Mouse (Mus musculus) heart, embryonic 13.5 days (tissue): ENCODE results near the gene Cdh4. TPM values are rescaled to one million over a fixed set of nuclear protein-coding genes. Genes with fewer than 3 reads are reported as not detected.

Source experiments
- ATAC-seq: fragments of 200-750 bp; cut with Nextera tagmentation; 2 replicates; pipeline ENCODE4 v1.8.0; 2017; ENCODE audit warnings: moderate TSS enrichment; ENCODE audit not compliant: insufficient number of reproducible peaks, low FRiP score, low TSS enrichment; ENCODE audit errors: extremely low read depth
- H3K27ac ChIP-seq: fragments of 300-500 bp; sonication (generic); replicated peaks from 2 replicates; pipeline ENCODE4 v1.5.1; 2015; ENCODE audit warnings: moderate library complexity, mild to moderate bottlenecking, inconsistent platforms
- H3K27me3 ChIP-seq: fragments of 300-500 bp; sonication (generic); replicated peaks from 2 replicates; pipeline ENCODE4 v1.6.1; 2015; ENCODE audit warnings: mild to moderate bottlenecking, inconsistent platforms
- H3K36me3 ChIP-seq: fragments of 300-500 bp; sonication (generic); 2 replicates; pipeline ENCODE4 v1.6.1; 2015; ENCODE audit warnings: mild to moderate bottlenecking, inconsistent platforms
- H3K4me1 ChIP-seq: fragments of 300-500 bp; sonication (generic); 2 replicates; pipeline ENCODE4 v1.6.1; 2015; ENCODE audit warnings: inconsistent platforms
- H3K4me2 ChIP-seq: fragments of 300-500 bp; sonication (generic); 2 replicates; pipeline ENCODE4 v1.6.1; 2015; ENCODE audit warnings: inconsistent platforms, mild to moderate bottlenecking, moderate library complexity
- H3K4me3 ChIP-seq: fragments of 300-500 bp; sonication (generic); 2 replicates; pipeline ENCODE4 v1.5.1; 2015; ENCODE audit warnings: moderate library complexity, mild to moderate bottlenecking, inconsistent platforms
- H3K9ac ChIP-seq: fragments of 300-500 bp; sonication (generic); 2 replicates; pipeline ENCODE4 v1.6.1; 2015; ENCODE audit warnings: inconsistent platforms, mild to moderate bottlenecking, moderate library complexity
- H3K9me3 ChIP-seq: fragments of 300-500 bp; sonication (generic); 2 replicates; pipeline ENCODE4 v1.6.1; 2016; ENCODE audit warnings: inconsistent platforms
- WGBS: fragments of 180-500 bp; shearing (Covaris S2); methylation state at CpG from one replicate; pipeline ENCODE4 v1.1.7; 2015; ENCODE audit warnings: mixed read lengths; 5-methylcytosine and 5-hydroxymethylcytosine counted together
- polyA plus RNA-seq: library from polyadenylated mRNA; unstranded; fragments of >200 nt; fragmentation: Nextera tagmentation; extraction: Ambion mirVana; gene quantifications from 2 replicates; pipeline ENCODE4 v1.2.1, GENCODE M21; 2015

The Cdh4 gene
- polyA plus RNA-seq, 1 experiment from 2014 or later = 1.4 TPM

GRCm38 (mm10) chr2:179595013-179595412 is 152.8 kb downstream of the Cdh4 start:
- WGBS = 68% methylated on average over 4 of the region's 4 CpGs
- Histone ChIP-seq H3K4me1 (no peaks in the 10 kb centered on the region), H3K27ac (no peak overlapping the region), H3K27me3 (no peaks in the 10 kb centered on the region), H3K4me2 (no peak overlapping the region), H3K9me3 (no peaks in the 10 kb centered on the region), H3K36me3 (no peaks in the 10 kb centered on the region), H3K4me3 (no peak overlapping the region), H3K9ac (no peak overlapping the region)
- ATAC-seq = no peak

GRCm38 (mm10) chr2:179598886-179599285 is 156.7 kb downstream of the Cdh4 start:
- no peaks in the 10 kb centered on the region for H3K36me3 ChIP-seq
- H3K4me1 ChIP-seq = no peaks in the 10 kb centered on the region
- H3K4me3 ChIP-seq = no peak overlapping the region
- H3K4me2 ChIP-seq = no peak overlapping the region
- H3K27ac ChIP-seq = no peak overlapping the region
- no peak for ATAC-seq
- no peaks in the 10 kb centered on the region; the same call in 1 of the 2 replicates for H3K27me3 ChIP-seq
- H3K9me3 ChIP-seq = no peaks in the 10 kb centered on the region
- 75% methylated on average over 11 of the region's 11 CpGs for WGBS
- H3K9ac ChIP-seq = no peak overlapping the region

GRCm38 (mm10) chr2:179599886-179600285 is 157.7 kb downstream of the Cdh4 start:
- Histone ChIP-seq H3K9ac (no peak overlapping the region), H3K9me3 (no peaks in the 10 kb centered on the region), H3K27ac (no peak overlapping the region), H3K27me3 (no peaks in the 10 kb centered on the region; the same call in 1 of the 2 replicates), H3K36me3 (no peaks in the 10 kb centered on the region), H3K4me3 (no peak overlapping the region), H3K4me2 (no peak overlapping the region), H3K4me1 (no peaks in the 10 kb centered on the region)
- 55% methylated on average over 1 of the region's 1 CpGs for WGBS
- ATAC-seq = no peak

GRCm38 (mm10) chr2:179600347-179600746 is 158.1 kb downstream of the Cdh4 start:
- H3K27ac ChIP-seq = no peak overlapping the region
- no peak overlapping the region for H3K4me2 ChIP-seq
- no peaks in the 10 kb centered on the region for H3K36me3 ChIP-seq
- no peaks in the 10 kb centered on the region for H3K9me3 ChIP-seq
- no peak overlapping the region for H3K9ac ChIP-seq
- 72% methylated on average over 2 of the region's 2 CpGs for WGBS
- no peaks in the 10 kb centered on the region for H3K4me1 ChIP-seq
- ATAC-seq = 0 out of 2 replicates have a peak, but pooled peaks have one; percentile 27
- no peaks in the 10 kb centered on the region; the same call in 1 of the 2 replicates for H3K27me3 ChIP-seq
- no peak overlapping the region for H3K4me3 ChIP-seq

- H3K9ac ChIP-seq = no peak overlapping the region
- H3K27me3 ChIP-seq = no peaks in the 10 kb centered on the region; the same call in 1 of the 2 replicates
- H3K36me3 ChIP-seq = no peaks in the 10 kb centered on the region
- no peak overlapping the region for H3K27ac ChIP-seq
- no peaks in the 10 kb centered on the region for H3K4me1 ChIP-seq
- H3K9me3 ChIP-seq = no peaks in the 10 kb centered on the region
- no peak for ATAC-seq
- 78% methylated on average over 9 of the region's 9 CpGs for WGBS
- H3K4me3 ChIP-seq = no peak overlapping the region
- H3K4me2 ChIP-seq = no peak overlapping the region
These were observed 158.9 kb downstream of the Cdh4 start for GRCm38 (mm10) chr2:179601167-179601566.

GRCm38 (mm10) chr2:179604746-179605145 is 162.5 kb downstream of the Cdh4 start:
- Histone ChIP-seq H3K9me3 (no peaks in the 10 kb centered on the region), H3K9ac (no peak overlapping the region), H3K36me3 (no peaks in the 10 kb centered on the region), H3K27me3 (no peaks in the 10 kb centered on the region; the same call in 1 of the 2 replicates), H3K4me1 (no peaks in the 10 kb centered on the region), H3K4me3 (no peak overlapping the region), H3K4me2 (no peak overlapping the region), H3K27ac (no peak overlapping the region)
- 85% methylated on average over 3 of the region's 3 CpGs for WGBS
- ATAC-seq = no peak

- H3K36me3 ChIP-seq = no peaks in the 10 kb centered on the region
- no peak overlapping the region for H3K9ac ChIP-seq
- H3K9me3 ChIP-seq = no peaks in the 10 kb centered on the region
- H3K4me3 ChIP-seq = no peak overlapping the region
- WGBS = 69% methylated on average over 10 of the region's 10 CpGs
- no peak overlapping the region for H3K27ac ChIP-seq
- H3K4me2 ChIP-seq = no peak overlapping the region
- no peaks in the 10 kb centered on the region; the same call in 1 of the 2 replicates for H3K27me3 ChIP-seq
- no peak for ATAC-seq
- no peaks in the 10 kb centered on the region for H3K4me1 ChIP-seq
These were observed 163.0 kb downstream of the Cdh4 start for GRCm38 (mm10) chr2:179605255-179605654.

- no peaks in the 10 kb centered on the region for H3K9me3 ChIP-seq
- no peak overlapping the region for H3K9ac ChIP-seq
- WGBS = 69% methylated on average over 2 of the region's 2 CpGs
- no peak overlapping the region for H3K4me2 ChIP-seq
- H3K4me1 ChIP-seq = no peaks in the 10 kb centered on the region
- H3K27ac ChIP-seq = no peak overlapping the region
- H3K27me3 ChIP-seq = no peaks in the 10 kb centered on the region; the same call in 1 of the 2 replicates
- no peak overlapping the region for H3K4me3 ChIP-seq
- H3K36me3 ChIP-seq = no peaks in the 10 kb centered on the region
- no peak for ATAC-seq
These were observed 164.1 kb downstream of the Cdh4 start for GRCm38 (mm10) chr2:179606341-179606740.

- no peaks in the 10 kb centered on the region for H3K27me3 ChIP-seq
- no peak overlapping the region for H3K4me2 ChIP-seq
- H3K4me3 ChIP-seq = no peak overlapping the region
- no peak for ATAC-seq
- no peaks in the 10 kb centered on the region for H3K9me3 ChIP-seq
- H3K4me1 ChIP-seq = no peaks in the 10 kb centered on the region
- H3K27ac ChIP-seq = no peak overlapping the region
- H3K9ac ChIP-seq = no peak overlapping the region
- H3K36me3 ChIP-seq = no peaks in the 10 kb centered on the region
- 34% methylated on average over 5 of the region's 5 CpGs for WGBS
These were observed 173.7 kb downstream of the Cdh4 start for GRCm38 (mm10) chr2:179615906-179616305.

- Histone ChIP-seq H3K4me1 (no peaks in the 10 kb centered on the region), H3K4me3 (no peak overlapping the region), H3K36me3 (no peaks in the 10 kb centered on the region), H3K9me3 (no peaks in the 10 kb centered on the region), H3K27ac (no peak overlapping the region), H3K27me3 (no peaks in the 10 kb centered on the region), H3K9ac (no peak overlapping the region), H3K4me2 (no peak overlapping the region)
- 66% methylated on average over 17 of the region's 17 CpGs for WGBS
- no peak for ATAC-seq
These were observed 181.6 kb downstream of the Cdh4 start for GRCm38 (mm10) chr2:179623643-179624473.

GRCm38 (mm10) chr2:179627563-179627962 is 185.3 kb downstream of the Cdh4 start:
- H3K4me1 ChIP-seq = no peaks in the 10 kb centered on the region

GRCm38 (mm10) chr2:179630720-179631119 is 188.5 kb downstream of the Cdh4 start:
- H3K27ac ChIP-seq = no peak overlapping the region
- no peak overlapping the region for H3K9ac ChIP-seq
- peaks cover 4% of the 10 kb centered on the region; the same call in 1 of the 2 replicates for H3K4me1 ChIP-seq
- ATAC-seq = no peak
- WGBS = 69% methylated on average over 10 of the region's 10 CpGs
- no peaks in the 10 kb centered on the region for H3K27me3 ChIP-seq
- H3K36me3 ChIP-seq = no peaks in the 10 kb centered on the region
- no peak overlapping the region for H3K4me2 ChIP-seq
- H3K9me3 ChIP-seq = no peaks in the 10 kb centered on the region
- H3K4me3 ChIP-seq = no peak overlapping the region

More at GRCm38 (mm10) chr2:179627563-179627962, 185.3 kb downstream of the Cdh4 start:
- Histone ChIP-seq H3K9me3 (no peaks in the 10 kb centered on the region), H3K36me3 (no peaks in the 10 kb centered on the region), H3K27ac (no peak overlapping the region), H3K9ac (no peak overlapping the region), H3K4me2 (no peak overlapping the region), H3K27me3 (no peaks in the 10 kb centered on the region), H3K4me3 (no peak overlapping the region)
- WGBS = 74% methylated on average over 2 of the region's 2 CpGs
- ATAC-seq = no peak
